Mouse (Mus musculus) forebrain, embryonic 12.5 days (tissue): ENCODE measurements around the gene Il6ra. TPM values are rescaled to one million over a fixed set of nuclear protein-coding genes. Genes with fewer than 3 reads are reported as not detected.

Source experiments
- ATAC-seq: fragments of 200-750 bp; cut with Nextera tagmentation; 2 replicates; pipeline ENCODE4 v1.8.0; 2017; ENCODE audit warnings: moderate TSS enrichment; ENCODE audit not compliant: low FRiP score
- H3K27ac ChIP-seq: fragments of 300-500 bp; sonication (generic); 2 replicates; pipeline ENCODE4 v1.5.1; 2016; ENCODE audit warnings: mild to moderate bottlenecking
- H3K27me3 ChIP-seq: fragments of 300-500 bp; sonication (generic); 2 replicates; pipeline ENCODE4 v1.6.1; 2016; ENCODE audit warnings: mild to moderate bottlenecking
- H3K36me3 ChIP-seq: fragments of 300-500 bp; sonication (generic); replicated peaks from 2 replicates; pipeline ENCODE4 v1.6.1; 2016; ENCODE audit warnings: mild to moderate bottlenecking
- H3K4me1 ChIP-seq: fragments of 300-500 bp; sonication (generic); 2 replicates; pipeline ENCODE4 v1.6.1; 2016
- H3K4me2 ChIP-seq: fragments of 300-500 bp; sonication (generic); 2 replicates; pipeline ENCODE4 v1.6.1; 2016; ENCODE audit warnings: mild to moderate bottlenecking, moderate library complexity
- H3K4me3 ChIP-seq: fragments of 300-500 bp; sonication (generic); replicated peaks from 2 replicates; pipeline ENCODE4 v1.5.1; 2016; ENCODE audit warnings: mild to moderate bottlenecking
- H3K9ac ChIP-seq: fragments of 300-500 bp; sonication (generic); 2 replicates; pipeline ENCODE4 v1.6.1; 2016; ENCODE audit warnings: mild to moderate bottlenecking
- H3K9me3 ChIP-seq: fragments of 300-500 bp; sonication (generic); 2 replicates; pipeline ENCODE4 v1.6.1; 2016
- WGBS: fragments of 180-500 bp; shearing (Covaris S2); methylation state at CpG from one replicate; pipeline ENCODE4 v1.1.7; 2016; 5-methylcytosine and 5-hydroxymethylcytosine counted together
- polyA plus RNA-seq: library from polyadenylated mRNA; unstranded; fragments of >200 nt; fragmentation: Nextera tagmentation; extraction: Ambion mirVana; gene quantifications from 2 replicates; pipeline ENCODE4 v1.2.1, GENCODE M21; 2016

The Il6ra gene
- polyA plus RNA-seq, 1 experiment from 2014 or later: 0.42 TPM

DNA sequence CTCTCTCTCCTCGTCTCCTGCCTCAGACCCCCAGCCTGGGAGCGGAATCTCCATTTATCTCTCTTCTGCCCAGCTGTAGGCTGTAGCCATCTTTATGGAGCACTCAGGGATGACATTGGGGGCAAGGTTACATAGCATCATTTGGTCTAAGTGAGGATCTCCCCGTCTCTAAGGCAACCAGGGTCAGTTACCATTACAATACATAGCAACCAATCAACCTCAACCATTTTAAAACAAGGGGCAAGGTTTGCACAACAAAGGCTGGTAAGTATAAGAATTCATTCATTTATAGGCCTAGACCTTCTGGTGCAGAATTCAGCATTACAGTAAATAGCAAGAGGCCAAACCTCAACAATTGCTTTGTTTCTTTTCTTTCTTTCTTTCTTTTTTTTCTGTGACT is 86.7 kb downstream of the Il6ra start:
- WGBS: 72% methylated on average over 3 of the region's 3 CpGs
- ATAC-seq: no peak
- H3K9ac ChIP-seq: no peak overlapping the region

DNA sequence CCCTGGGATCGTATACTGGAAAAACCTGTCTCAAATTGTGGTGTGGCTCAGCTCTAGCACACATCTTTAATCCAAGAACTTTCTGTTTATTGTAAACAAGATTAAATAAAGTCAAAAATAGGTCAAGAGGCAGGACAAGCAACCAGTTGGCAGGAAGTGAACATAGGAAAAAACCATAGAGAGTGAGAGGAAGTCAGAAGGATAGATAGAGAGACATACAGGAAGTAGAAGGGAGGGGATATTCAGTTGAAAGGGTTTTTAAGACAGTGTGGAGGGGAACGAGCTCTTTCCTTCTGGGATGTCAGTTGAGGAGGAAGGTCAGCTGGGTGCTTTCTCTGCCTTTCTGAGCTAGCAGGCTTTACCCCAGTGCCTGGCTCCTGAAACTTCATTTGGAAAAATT is 89.4 kb downstream of the Il6ra start:
- Histone ChIP-seq H3K9me3 (no peaks in the 10 kb centered on the region; the same call in 1 of the 2 replicates), H3K27ac (no peak overlapping the region), H3K4me2 (no peak overlapping the region), H3K9ac (no peak overlapping the region), H3K4me1 (no peaks in the 10 kb centered on the region), H3K36me3 (no peaks in the 10 kb centered on the region), H3K4me3 (no peak overlapping the region), H3K27me3 (peaks cover 6% of the 10 kb centered on the region; the same call in 1 of the 2 replicates)
- 75% methylated on average over 2 of the region's 2 CpGs for WGBS
- ATAC-seq: no peak

More for the DNA sequence above, 86.7 kb downstream of the Il6ra start:
- H3K36me3 ChIP-seq: no peaks in the 10 kb centered on the region
- no peak overlapping the region for H3K4me3 ChIP-seq
- H3K9me3 ChIP-seq: no peaks in the 10 kb centered on the region; the same call in 1 of the 2 replicates
- H3K27ac ChIP-seq: no peak overlapping the region
- H3K4me1 ChIP-seq: peaks cover 6% of the 10 kb centered on the region
- H3K27me3 ChIP-seq: peaks cover 32% of the 10 kb centered on the region
- H3K4me2 ChIP-seq: no peak overlapping the region

DNA sequence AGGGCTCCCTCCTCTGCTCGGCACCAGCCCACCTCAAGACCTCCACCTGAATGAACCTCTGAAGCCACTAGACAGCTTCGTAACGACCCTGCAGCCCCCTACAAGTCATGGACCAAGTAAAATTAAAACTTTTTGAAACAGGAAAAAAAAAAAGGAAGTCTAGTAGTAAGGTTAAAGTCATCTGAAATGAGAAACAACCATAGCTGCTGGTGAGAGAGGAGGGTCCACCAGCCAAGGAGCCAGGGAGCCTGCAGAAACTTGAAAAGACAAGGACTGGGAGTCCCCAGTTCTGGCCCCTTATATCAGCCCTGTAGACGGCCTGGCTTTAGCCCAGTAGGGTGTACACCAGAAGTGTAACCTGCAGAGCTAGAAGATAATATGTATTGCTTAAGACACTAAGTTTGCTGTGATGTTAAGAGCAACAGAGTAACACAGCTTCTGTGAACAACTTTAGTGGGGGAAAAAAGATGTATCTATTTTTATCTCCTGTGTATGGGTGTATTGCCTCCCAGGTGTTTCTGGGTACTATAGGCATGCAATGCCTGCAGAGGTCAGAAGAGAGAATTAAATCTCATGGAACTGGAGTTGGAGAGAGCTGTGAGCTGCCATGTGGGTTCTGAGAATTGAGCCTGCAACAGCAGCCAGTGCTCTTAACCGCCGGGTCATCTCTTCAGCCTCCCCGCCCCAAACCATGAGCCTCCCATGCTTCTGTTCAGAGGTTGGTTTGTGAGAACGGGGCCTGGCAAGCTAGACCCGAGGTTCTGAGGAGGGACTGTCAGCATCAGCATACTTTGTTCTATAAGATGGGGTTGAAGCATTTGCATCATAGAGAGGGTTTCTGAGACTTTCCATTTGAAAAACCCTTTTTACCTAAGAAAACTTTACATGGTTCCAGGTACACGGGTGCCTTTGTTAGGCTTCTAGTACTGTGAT is 91.2 kb downstream of the Il6ra start:
- Histone ChIP-seq H3K27ac (no peak overlapping the region), H3K9me3 (no peaks in the 10 kb centered on the region), H3K27me3 (no peaks in the 10 kb centered on the region), H3K4me2 (no peak overlapping the region), H3K9ac (no peak overlapping the region), H3K4me1 (no peaks in the 10 kb centered on the region), H3K4me3 (no peak overlapping the region), H3K36me3 (no peaks in the 10 kb centered on the region)
- WGBS: 72% methylated on average over 10 of the region's 10 CpGs
- no peak for ATAC-seq

DNA sequence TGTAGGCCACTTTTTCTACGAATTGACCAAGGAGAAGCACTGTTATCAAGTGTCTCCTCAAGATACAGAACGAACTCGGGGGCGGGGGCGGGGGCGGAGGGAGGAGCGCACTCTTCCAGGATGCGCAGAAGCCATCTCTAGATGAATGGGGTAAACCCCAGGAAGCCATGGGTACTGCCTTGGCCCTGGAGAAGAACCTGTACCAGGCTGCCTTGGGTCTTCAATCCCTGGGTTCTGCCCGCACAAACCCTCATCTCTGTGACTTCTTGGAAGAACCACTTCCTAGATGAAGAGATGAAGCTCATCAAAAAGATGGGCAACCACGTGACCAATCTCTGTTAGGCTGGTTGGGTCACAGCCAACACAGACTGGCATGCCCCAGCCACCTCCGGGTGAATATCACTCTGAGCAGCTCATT is 91.9 kb downstream of the Il6ra start:
- no peak overlapping the region for H3K4me2 ChIP-seq
- no peaks in the 10 kb centered on the region for H3K27me3 ChIP-seq
- H3K27ac ChIP-seq: no peak overlapping the region
- H3K4me1 ChIP-seq: no peaks in the 10 kb centered on the region
- no peaks in the 10 kb centered on the region for H3K9me3 ChIP-seq
- H3K36me3 ChIP-seq: no peaks in the 10 kb centered on the region
- H3K4me3 ChIP-seq: no peak overlapping the region
- WGBS: 86% methylated on average over 11 of the region's 11 CpGs
- ATAC-seq: no peak
- H3K9ac ChIP-seq: no peak overlapping the region

DNA sequence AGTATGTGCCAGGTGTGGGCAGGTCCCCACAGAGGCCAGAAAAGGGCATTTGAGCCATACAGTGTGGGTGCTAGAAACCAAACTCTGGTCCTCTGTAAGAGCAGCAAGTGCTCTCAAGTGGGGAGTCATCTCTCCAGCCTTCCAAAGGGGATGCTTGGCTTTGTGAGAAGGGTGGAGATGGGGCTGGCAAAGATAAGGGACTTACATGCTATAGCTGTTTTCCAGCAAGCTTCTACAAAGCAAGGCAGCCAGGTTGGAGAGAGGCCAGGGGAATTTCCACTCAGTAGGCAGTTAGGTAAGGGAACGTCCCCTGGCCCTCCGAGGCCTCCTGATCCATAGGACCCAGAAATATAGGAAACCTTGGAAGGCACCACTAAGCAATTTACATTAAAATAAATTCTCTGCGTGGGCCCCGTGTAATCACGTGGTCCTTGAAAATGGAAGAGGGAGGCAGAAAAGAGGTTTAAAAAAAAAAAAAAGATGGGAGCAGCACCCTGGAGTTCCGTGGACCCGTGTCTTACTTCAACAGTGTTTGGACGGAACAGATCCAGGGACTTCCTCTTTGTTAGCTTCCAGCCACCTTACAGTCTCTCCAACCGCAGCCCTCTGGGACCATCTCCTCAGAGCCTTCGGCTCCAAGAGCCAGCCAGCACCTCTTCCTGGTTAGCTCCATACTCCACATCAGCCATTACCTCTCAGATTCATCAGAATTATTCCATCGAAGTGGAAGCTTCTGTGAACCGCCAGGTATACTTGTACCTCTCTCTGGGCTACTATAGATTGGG is 92.5 kb downstream of the Il6ra start:
- Histone ChIP-seq H3K4me2 (no peak overlapping the region), H3K4me1 (no peaks in the 10 kb centered on the region), H3K27me3 (no peaks in the 10 kb centered on the region), H3K36me3 (no peaks in the 10 kb centered on the region), H3K9ac (no peak overlapping the region), H3K9me3 (no peaks in the 10 kb centered on the region), H3K4me3 (no peak overlapping the region), H3K27ac (no peak overlapping the region)
- no peak for ATAC-seq
- 89% methylated on average over 12 of the region's 12 CpGs for WGBS

DNA sequence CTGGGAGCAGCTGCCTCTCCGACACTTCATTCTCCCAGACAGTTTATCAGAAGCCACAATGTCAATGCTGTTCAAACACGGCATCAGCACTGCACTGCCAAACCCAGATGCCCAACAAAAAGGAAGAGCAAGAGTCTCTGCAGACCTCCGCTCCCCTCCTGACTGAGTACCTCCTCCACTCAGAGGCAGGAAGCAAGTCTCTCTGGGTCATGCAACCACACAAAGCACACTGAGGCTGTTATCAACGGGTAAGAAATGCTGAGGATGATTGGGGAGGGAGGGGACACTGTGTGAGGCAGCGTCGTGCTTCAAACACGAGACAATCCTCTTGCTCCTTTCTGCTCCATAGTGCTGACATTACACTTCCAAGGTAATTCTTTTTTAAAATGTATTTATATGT is 93.1 kb downstream of the Il6ra start:
- Histone ChIP-seq H3K9ac (no peak overlapping the region), H3K27ac (no peak overlapping the region), H3K4me3 (no peak overlapping the region), H3K36me3 (no peaks in the 10 kb centered on the region), H3K9me3 (no peaks in the 10 kb centered on the region), H3K4me1 (no peaks in the 10 kb centered on the region), H3K27me3 (no peaks in the 10 kb centered on the region; the same call in 1 of the 2 replicates), H3K4me2 (no peak overlapping the region)
- WGBS: 72% methylated on average over 7 of the region's 7 CpGs
- no peak for ATAC-seq

DNA sequence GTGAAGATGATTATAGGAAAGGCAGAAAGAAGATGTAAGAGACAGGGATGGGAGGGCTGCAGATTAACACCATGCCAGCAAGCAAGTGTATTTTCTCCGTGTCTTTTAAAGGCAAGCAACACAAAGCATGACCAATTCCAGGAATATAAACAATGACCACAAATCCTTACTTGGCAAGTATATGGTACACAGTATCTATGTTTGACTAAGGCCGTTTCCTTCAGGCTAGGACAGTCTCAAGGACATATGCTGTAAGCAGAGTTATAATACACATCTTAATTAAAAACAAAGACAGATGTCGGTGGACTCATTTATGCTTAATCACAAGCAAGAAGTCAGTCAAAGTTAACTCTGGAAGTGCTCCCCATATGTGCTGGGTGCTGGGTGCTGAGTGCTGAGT is 94.4 kb downstream of the Il6ra start:
- Histone ChIP-seq H3K27me3 (no peaks in the 10 kb centered on the region; the same call in 1 of the 2 replicates), H3K4me3 (no peak overlapping the region), H3K36me3 (no peaks in the 10 kb centered on the region), H3K9ac (no peak overlapping the region), H3K4me2 (no peak overlapping the region), H3K27ac (no peak overlapping the region), H3K9me3 (no peaks in the 10 kb centered on the region), H3K4me1 (no peaks in the 10 kb centered on the region)
- WGBS: 87% methylated on average over 3 of the region's 3 CpGs
- no peak for ATAC-seq

DNA sequence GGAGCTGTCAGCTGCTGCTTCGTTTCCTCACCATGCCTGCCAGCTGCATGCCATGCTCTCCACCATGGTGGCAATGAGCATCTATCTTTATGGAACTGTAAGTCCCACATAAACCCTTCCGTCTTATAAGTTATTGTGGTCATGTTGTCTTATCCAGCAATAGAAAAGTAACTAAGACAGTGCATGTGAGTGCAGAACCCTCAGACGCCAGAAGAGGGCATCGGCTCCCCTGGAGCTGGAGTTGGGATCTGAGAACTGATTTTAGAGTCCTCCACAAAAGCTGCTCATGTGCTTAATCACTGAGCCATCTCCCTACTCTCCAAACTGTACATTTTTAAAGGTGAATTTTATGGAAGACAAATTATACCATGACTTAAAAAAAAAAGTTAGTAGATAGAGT is 95.9 kb downstream of the Il6ra start:
- ATAC-seq: no peak
- H3K9ac ChIP-seq: no peak overlapping the region
- WGBS: 69% methylated on average over 4 of the region's 4 CpGs

More for the DNA sequence above, 95.9 kb downstream of the Il6ra start:
- Histone ChIP-seq H3K27ac (no peak overlapping the region), H3K27me3 (peaks cover 5% of the 10 kb centered on the region; the same call in 1 of the 2 replicates), H3K4me3 (no peak overlapping the region), H3K36me3 (no peaks in the 10 kb centered on the region), H3K9me3 (no peaks in the 10 kb centered on the region), H3K4me1 (no peaks in the 10 kb centered on the region), H3K4me2 (no peak overlapping the region)

Other genes starting within 250 kb of the Il6ra start
- 22.1 and 28.5 TPM in 2 replicates for gene Adar, start 198.2 kb downstream of the Il6ra start, polyA plus RNA-seq
- 18.9 and 21.3 TPM in 2 replicates for gene Chrnb2, start 148.6 kb downstream of the Il6ra start, polyA plus RNA-seq
- gene Ube2q1, start 139.6 kb downstream of the Il6ra start, polyA plus RNA-seq: 17.4 and 19.3 TPM in 2 replicates
- gene She, start 81.8 kb downstream of the Il6ra start, polyA plus RNA-seq: 1.7 and 1.8 TPM in 2 replicates
- 14.4 and 15.2 TPM in 2 replicates for gene Atp8b2, start 50.3 kb upstream of the Il6ra start, polyA plus RNA-seq
- 145 and 150 TPM in 2 replicates for gene Hax1, start 85.6 kb upstream of the Il6ra start, polyA plus RNA-seq
- 188 and 189 TPM in 2 replicates for gene 4933434E20Rik, start 138.4 kb upstream of the Il6ra start, polyA plus RNA-seq
- gene Ubap2l, start 139.4 kb upstream of the Il6ra start, polyA plus RNA-seq: 205 and 225 TPM in 2 replicates
- 496 and 499 TPM in 2 replicates for gene Tpm3, start 159.5 kb upstream of the Il6ra start, polyA plus RNA-seq
- gene Nup210l, start 190.9 kb upstream of the Il6ra start, polyA plus RNA-seq: 0.50 and 0.69 TPM in 2 replicates